Mouse (Mus musculus) stomach, postnatal 0 days (tissue): ENCODE results near the gene Wfs1.

Source experiments
- CTCF ChIP-seq: IDR thresholded peaks from 2 replicates; pipeline ENCODE4 v1.5.1; 2016; ENCODE audit warnings: antibody characterized with exemption, low read depth, mild to moderate bottlenecking, moderate library complexity
- EP300 ChIP-seq: optimal IDR thresholded peaks from 2 replicates; pipeline ENCODE3; 2016; ENCODE audit warnings: antibody characterized with exemption

DNA sequence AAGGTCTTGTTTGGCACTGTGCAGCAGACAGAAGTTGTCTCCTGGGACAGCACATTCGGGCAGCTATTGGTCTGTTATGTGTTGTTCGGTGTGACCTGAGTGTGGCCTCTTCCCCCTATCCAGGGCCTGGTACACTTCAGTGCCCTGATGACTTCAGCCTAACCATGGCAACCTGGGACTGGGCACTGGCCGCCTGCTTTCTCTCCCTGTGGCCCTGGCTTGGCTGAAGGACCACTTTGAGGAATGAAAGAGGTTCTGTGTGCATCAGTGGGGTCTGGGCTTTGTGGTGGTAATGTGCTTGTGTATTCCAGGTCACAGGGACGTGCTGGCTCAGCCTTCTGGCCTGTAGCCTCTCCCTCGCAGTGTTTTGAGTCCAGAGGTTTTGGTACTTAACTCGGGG is 46.2 kb upstream of the Wfs1 start:
- TF ChIP-seq CTCF (no peak), EP300 (no peak)
